Mouse (Mus musculus): ENCODE results near the gene Ccr3.
"Not testable (repeated sequence)": the region's sequence is repeated elsewhere in the genome, so short reads cannot be mapped to it uniquely, and the experiment has no call there.

Gene Ccr3

DNA sequence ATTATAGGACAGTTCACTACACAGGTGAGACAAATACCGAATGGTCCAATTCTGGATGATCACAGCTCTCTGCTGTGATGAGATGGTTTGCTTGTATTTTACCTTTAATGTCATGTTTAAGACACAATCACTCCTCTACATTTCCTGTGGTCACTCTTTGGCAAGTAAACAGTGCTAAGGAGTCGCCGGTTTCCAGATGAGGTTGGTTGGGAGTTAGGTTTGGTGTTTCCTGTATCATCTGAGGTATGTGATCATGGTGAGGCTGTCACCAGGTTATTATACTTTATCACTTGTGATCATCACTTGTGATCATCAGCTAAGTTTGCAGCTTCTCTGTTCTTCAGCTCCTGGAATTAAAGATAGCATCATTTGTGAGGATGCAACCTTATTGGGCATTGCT, 19.2 kb downstream of the Ccr3 start:
- no peak for ATAC-seq (ENCODE audit: low TSS enrichment)

DNA sequence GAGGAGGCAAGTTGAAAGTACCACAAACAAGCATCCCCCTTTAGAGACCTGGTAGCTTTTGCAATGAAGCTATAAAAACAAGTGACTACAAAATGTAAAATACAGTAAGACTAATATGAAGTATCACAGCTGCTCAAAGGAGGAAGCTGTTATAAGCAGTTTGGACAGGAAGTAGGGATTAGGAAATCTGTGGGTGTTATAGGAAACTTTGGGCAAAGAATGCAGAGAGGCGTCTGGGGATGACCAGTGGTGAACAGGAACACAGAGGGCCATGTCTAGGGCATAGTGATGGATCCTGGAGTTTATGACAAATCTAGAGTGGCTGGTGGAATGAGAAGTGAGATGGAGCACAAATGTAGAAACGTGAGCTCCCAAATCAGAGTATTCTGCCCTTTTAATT, 31.8 kb downstream of the Ccr3 start:
- no peak for ATAC-seq (ENCODE audit: low TSS enrichment)

DNA sequence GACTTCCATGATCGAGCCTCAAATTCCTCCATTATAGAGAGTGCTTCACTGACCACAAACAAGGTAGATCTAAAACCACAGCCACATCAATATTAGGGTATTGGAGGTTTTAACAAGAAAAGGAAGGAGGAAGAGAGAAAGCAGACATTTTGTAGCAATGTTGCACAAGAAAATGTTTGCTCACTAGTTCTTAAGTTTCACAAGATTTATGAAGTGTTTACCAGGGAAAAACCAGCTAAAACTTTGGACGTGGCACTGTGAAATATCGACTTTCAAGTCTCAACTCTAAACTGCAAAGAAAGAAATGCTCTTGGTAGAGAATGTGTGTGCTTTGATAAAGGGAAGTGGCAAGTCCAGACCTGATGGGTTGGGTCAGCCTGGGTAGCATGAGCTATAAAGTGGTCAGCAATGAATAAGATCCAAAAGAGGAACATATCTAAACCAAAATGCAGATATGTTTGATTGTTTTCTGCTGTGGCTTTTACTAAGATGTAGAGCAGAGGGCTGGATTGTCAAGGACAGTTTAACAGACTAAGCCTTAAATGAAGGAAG, 34.5 kb downstream of the Ccr3 start:
- no peak for ATAC-seq (ENCODE audit: low TSS enrichment)

DNA sequence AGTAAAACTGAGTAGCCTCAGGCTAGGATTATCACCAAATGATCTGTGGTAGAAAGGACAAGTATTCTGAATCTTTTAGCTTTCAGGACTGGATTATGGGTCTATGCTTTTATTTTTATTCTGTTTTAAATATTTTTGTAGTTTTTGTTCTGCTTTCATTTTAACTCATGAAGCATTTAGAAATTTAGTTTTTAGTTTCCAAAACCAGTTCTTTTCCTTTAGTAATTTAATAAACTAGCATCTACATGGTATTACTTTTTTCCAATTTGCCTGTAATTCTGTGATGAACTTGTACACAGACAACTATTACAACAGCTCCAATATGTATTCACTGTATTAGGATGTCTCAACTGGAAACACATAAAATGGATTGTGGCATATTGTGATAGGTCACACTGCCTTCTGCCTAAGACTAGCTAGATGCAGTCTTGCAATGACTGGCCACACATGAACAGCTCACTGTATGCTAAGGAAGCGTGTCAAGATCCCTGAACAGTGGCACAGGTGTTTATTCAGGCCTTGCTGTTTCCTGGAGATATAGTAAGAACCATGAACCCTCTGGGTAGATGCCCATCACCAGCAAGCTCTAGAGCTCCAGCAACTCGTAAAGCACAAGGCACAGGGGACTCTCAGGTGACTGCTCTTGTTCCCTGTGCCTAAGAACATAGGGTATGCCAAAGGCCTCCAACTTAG, 38.0 kb downstream of the Ccr3 start:
- no peak for ATAC-seq (ENCODE audit: low TSS enrichment)

DNA sequence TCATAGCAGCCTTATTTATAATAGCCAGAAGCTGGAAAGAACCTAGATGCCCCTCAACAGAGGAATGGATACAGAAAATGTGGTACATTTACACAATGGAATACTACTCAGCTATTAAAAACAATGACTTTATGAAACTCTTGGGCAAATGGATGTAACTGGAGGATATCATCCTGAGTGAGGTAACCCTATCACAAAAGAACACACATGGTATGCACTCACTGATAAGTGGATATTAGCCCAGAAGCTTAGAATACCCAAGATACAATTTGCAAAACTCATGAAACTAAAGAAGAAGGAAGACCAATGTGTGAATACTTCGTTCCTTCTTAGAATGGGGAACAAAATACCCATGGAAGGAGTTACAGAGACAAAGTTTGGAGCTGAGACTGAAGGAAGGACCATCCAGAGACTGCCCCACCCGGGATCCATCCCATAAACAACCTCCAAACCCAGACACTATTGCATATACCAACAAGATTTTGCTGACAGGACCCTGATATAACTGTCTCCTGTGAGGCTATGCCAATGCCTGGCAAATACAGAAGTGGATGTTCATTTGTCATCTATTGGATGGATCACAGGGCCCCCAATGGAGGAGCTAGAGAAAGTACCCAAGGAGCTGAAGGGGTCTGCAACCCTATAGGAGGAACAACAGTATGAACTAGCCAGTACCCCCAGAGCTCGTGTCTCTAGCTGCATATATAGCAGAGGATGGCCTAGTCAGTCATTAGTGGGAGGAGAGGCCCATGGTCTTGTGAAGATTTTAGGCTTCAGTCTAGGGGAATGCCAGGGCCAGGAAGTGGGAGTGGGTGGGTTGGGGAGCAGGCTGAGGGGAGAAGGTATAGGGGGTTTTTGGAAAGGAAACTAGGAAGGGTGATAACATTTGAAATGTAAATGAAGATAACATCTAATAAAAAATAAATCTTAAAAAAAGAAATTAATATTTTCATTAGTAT, 40.0 kb downstream of the Ccr3 start:
- ATAC-seq (ENCODE audit: low TSS enrichment) = not testable (repeated sequence)

DNA sequence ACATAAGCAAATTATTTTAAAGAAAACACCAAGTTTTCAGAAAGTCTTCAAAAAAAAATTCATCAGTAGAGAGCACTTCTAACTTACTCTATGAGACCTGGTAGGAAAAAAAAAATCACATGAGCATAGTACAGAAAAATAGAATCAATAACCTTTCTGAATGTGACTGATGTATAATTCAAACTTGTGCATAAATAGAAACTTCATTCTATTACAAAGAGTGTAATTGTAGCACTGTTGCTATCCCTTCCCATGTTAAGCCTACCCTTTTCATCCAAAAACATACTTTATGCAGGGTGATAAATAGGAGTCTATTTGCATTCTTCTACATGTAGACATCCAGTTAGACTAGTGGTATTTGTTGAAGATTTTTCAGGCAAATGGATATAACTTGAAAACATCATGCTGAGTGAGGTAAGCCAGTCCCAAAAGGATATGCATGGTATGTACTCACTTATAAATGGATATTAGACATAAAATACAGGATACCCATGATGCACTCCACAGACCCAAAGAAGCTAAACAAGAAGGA, 44.9 kb downstream of the Ccr3 start:
- no peak for ATAC-seq (ENCODE audit: low TSS enrichment)

DNA sequence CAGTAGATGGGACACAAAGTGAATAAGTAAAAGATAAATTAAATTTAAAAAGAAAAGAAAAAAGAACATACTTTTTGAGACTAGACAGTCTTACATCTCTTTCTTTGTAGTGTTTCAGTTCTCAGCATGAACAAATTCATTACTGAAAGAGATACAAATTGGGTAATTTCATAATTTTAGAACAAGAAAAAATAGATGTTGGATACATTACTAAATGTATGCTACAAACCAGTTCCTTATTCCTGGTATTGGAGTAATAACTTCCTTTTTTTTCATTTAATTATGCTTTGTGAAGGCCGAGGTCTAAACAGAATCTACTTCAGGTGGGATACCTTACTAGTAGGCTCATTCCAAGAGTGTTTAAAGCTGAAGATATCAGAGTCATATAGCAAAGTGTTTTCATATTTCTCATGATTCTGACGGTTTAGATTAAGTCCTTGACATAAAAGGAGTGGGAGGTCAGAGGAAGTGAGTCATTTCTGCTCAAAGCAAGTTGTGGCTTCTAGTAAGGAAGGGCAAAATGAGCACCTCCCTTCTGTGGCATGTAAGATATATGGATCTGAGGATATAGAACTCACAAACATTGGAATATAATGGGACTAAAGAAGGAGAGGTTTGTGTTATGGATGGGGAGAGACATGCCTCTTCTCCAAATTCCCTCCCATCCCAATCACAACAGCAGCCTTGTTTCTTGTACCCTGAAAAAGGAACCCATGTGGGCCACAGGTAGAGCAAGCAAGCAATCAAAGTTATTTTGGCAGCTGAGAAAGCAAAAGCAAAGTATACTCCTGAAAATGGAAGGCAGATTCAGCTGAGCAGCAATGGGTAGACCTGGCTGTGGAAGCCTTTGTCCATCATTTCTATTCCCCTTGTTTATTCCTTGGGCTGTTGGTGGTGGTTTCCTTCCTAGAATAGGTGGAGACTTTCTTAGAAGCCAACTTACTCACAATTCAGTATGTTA, 46.6 kb downstream of the Ccr3 start:
- ATAC-seq (ENCODE audit: low TSS enrichment) = no peak

DNA sequence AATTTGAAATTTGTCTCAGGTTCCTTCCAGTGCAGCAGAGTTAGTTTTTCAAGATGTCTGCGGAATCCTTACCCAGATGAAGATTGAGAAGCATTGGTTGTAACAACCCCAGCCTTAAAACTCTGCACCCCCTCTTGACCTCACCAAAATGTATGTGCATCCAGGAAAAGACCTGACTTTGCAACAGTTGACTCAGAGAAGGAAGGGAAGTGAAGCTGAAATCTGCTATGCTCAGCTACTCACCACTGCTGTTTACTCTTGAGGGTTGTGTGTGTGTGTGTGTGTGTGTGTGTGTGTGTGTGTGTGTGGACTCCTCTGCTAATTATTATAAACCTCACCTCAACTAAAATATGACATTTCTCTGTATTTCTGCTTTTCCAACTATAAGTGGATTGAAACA, 49.7 kb downstream of the Ccr3 start:
- ATAC-seq (ENCODE audit: low TSS enrichment) = no peak

DNA sequence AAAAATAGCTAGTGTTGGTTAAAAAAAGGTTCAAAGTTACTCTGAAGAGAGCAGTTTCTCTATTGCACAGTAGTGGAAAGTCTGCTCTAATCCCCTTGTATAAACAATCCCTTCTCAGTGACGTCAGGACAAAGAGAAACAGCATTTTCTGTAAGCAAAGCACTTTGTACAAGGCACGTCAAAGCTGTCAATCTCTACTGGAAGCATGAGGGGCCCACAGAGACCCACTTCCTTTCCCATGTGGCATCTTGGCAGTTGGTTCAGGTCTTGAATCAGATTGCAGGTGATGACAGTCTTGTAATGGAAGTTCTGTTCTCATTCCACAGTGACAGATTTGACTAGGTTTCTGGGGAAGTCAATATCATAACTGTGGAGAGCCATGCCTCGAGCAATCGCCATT, 58.0 kb downstream of the Ccr3 start:
- no peak for ATAC-seq (ENCODE audit: low TSS enrichment)

DNA sequence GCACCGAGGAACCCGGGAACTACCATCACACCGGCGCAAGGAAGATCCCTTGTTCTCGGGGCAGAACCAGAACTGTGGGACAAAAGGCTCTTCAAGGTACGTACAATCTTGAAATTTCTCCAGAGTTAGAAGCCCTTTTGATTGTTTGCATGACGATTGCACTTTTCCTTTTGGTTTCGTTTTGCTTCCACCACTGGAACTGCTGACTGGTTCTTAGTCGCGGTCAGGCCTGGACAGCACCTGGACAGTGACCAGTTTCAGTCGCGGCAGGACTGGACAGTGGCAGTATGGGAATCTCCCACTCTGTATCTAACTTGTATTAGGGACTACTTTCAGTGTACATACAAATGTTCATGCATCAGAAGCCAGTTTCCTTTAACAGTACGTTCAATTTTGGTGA, 58.7 kb downstream of the Ccr3 start:
- not testable (repeated sequence) for ATAC-seq (ENCODE audit: low TSS enrichment)
